ENCODE assay signal across 16 mouse cellular contexts in the genomic region with DNA sequence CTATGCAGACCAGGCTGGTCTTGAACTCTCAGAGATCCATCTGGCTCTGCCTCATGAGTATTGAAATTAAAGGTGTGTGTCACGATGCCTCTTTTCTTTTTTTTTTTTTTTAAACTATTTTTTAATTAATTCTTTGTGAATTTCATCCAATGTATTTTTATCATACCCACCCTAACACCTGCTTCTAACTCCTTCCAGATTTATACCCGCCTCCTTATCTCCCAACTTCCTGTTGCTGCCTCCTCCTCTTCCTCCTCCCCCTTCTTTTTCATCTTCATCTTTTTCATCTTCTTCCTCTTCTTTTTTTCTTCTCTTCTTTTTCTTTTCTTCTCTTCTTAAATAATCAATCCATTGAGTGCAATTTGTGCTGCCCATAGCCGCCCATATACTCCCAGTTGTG.
"Had no signal": no experiment of that assay in that cellular context is flagged by ENCODE, and none has a peak within 500 bp of the region (broad histone marks: within the 10 kb centered on the region; RNA-seq: fewer than 3 reads in every experiment).

No protein-coding gene starts in this region.

- H3K9ac ChIP-seq: neural tube, embryonic 12.5 days; neural tube, embryonic 13.5 days; neural tube, embryonic 15.5 days; stomach, embryonic 15.5 days had no signal

- H3K9me3 ChIP-seq: neural tube, embryonic 12.5 days; neural tube, embryonic 13.5 days; neural tube, embryonic 15.5 days; stomach, embryonic 15.5 days had no signal

- H3K4me1 ChIP-seq: neural tube, embryonic 12.5 days; neural tube, embryonic 13.5 days; neural tube, embryonic 15.5 days; stomach, embryonic 15.5 days had no signal

- H3K36me3 ChIP-seq: neural tube, embryonic 12.5 days; neural tube, embryonic 13.5 days; neural tube, embryonic 15.5 days; stomach, embryonic 15.5 days had no signal

- H3K4me2 ChIP-seq: neural tube, embryonic 12.5 days; neural tube, embryonic 13.5 days; neural tube, embryonic 15.5 days; stomach, embryonic 15.5 days had no signal

- H3K27me3 ChIP-seq: neural tube, embryonic 12.5 days; neural tube, embryonic 13.5 days; neural tube, embryonic 15.5 days; stomach, embryonic 15.5 days had no signal

- H3K4me3 ChIP-seq: neural tube, embryonic 12.5 days; neural tube, embryonic 13.5 days; neural tube, embryonic 15.5 days; stomach, embryonic 15.5 days had no signal

- H3K27ac ChIP-seq: neural tube, embryonic 12.5 days; neural tube, embryonic 13.5 days; neural tube, embryonic 15.5 days; stomach, embryonic 15.5 days; stomach, postnatal 0 days had no signal

- DNase-seq: retina, postnatal 1 day; right cerebral cortex, adult 18-20 months; right cerebral cortex, postnatal 14 days; right cerebral cortex, postnatal 25 days; spleen, adult 18-20 months; thymus, adult 18-20 months; thymus, adult 2 months; thymus, postnatal 14 days; thymus, postnatal 25 days; thymus, postnatal 36 days; thymus, postnatal 4 days had no signal
